Mouse (Mus musculus) neural tube, embryonic 15.5 days (tissue): ENCODE data around the gene Washc2. TPM values are rescaled to one million over a fixed set of nuclear protein-coding genes. Genes with fewer than 3 reads are reported as not detected.

ENCODE experiments used
- polyA plus RNA-seq: library from polyadenylated mRNA; unstranded; fragments of >200 nt; fragmentation: Nextera tagmentation; extraction: Ambion mirVana; gene quantifications from 2 replicates; pipeline ENCODE4 v1.2.1, GENCODE M21; 2015

The Washc2 gene
- polyA plus RNA-seq, 1 experiment from 2014 or later: 65.8 TPM

Other genes starting within 250 kb of the Washc2 start
- gene Plxnd1, start 213.0 kb upstream of the Washc2 start, polyA plus RNA-seq: 8.8 and 9.8 TPM in 2 replicates
- gene Tmcc1, start 14.6 kb upstream of the Washc2 start, polyA plus RNA-seq: 23.2 and 25.2 TPM in 2 replicates
- gene Zfand4, start 56.2 kb downstream of the Washc2 start, polyA plus RNA-seq: 5.6 and 6.0 TPM in 2 replicates
- 47.7 and 56.0 TPM in 2 replicates for gene March8, start 130.0 kb downstream of the Washc2 start, polyA plus RNA-seq